Mouse (Mus musculus) thymus, postnatal 10 days (tissue): Measurements from ENCODE around the gene Tfpt.
A peak's percentile ranks its signal among the peaks of the same experiment; 100 is the strongest.

Experiments used
- DNase-seq, 2 experiments: peaks; one replicate each; pipeline ENCODE4 v3.0.0; 2021; ENCODE audit warnings: low spot score in 2 of 2

Gene Tfpt

GRCm38 (mm10) chr7:3629543-3630477 is at the start of gene Tfpt, which contains the start of gene Prpf31:
Tfpt (minus strand) TSS chr7:3629929.
Prpf31 (plus strand) TSS chr7:3629985.
- DNase-seq = peak; percentile 85 to 87

- DNase-seq = no peak
Observed at GRCm38 (mm10) chr7:3677342-3677741, 47.6 kb upstream of the Tfpt start, which contains the start of gene Tmc4. Tmc4 (minus strand) TSS chr7:3677553.

- DNase-seq = no peak
Observed at GRCm38 (mm10) chr7:3676371-3676770, 46.6 kb upstream of the Tfpt start.

- DNase-seq = no peak
Observed at GRCm38 (mm10) chr7:3675228-3675548, 45.5 kb upstream of the Tfpt start.

- DNase-seq = peak; percentile 64 to 89
Observed at GRCm38 (mm10) chr7:3674507-3675227, 44.9 kb upstream of the Tfpt start.

- DNase-seq = no peak
Observed at GRCm38 (mm10) chr7:3666921-3667391, 37.2 kb upstream of the Tfpt start.

GRCm38 (mm10) chr7:3665215-3666114 is 35.7 kb upstream of the Tfpt start, which contains the start of gene Leng1:
Leng1 (minus strand) TSS chr7:3665840.
- DNase-seq = peak; percentile 85 to 88

GRCm38 (mm10) chr7:3664524-3665214 is 34.9 kb upstream of the Tfpt start:
- no peak for DNase-seq

GRCm38 (mm10) chr7:3658578-3658977 is 28.8 kb upstream of the Tfpt start:
- DNase-seq = no peak

GRCm38 (mm10) chr7:3656966-3657365 is 27.2 kb upstream of the Tfpt start:
- no peak for DNase-seq

- DNase-seq = no peak
Observed at GRCm38 (mm10) chr7:3646641-3647040, 16.9 kb upstream of the Tfpt start.

GRCm38 (mm10) chr7:3646188-3646587 is 16.5 kb upstream of the Tfpt start:
- no peak for DNase-seq

GRCm38 (mm10) chr7:3645488-3646025 is 15.8 kb upstream of the Tfpt start:
- no peak for DNase-seq

- DNase-seq = peak; percentile 95 to 99
Observed at GRCm38 (mm10) chr7:3644672-3645487, 15.2 kb upstream of the Tfpt start, which contains the start of gene Cnot3. Cnot3 (plus strand) TSS chr7:3645268.

GRCm38 (mm10) chr7:3644348-3644671 is 14.6 kb upstream of the Tfpt start:
- peak in 1 of 2 experiments; percentile 92 for DNase-seq

GRCm38 (mm10) chr7:3643843-3644242 is 14.1 kb upstream of the Tfpt start:
- no peak for DNase-seq

GRCm38 (mm10) chr7:3643412-3643811 is 13.7 kb upstream of the Tfpt start:
- no peak for DNase-seq

GRCm38 (mm10) chr7:3630478-3630815 is 718 bp upstream of the Tfpt start:
- DNase-seq = no peak

- no peak for DNase-seq
Observed at GRCm38 (mm10) chr7:3629030-3629429, 699 bp downstream of the Tfpt start.
